Mouse (Mus musculus) granulocyte monocyte progenitor cell, adult 5-6 weeks (primary cell): ENCODE measurements at regions not wholly inside any gene's neighbourhood (a gene's known extent, or its start where the extent isn't known, plus 50 kb on each side); places are given as distances from the start of the nearest gene placed in this dataset.
"Not testable (repeated sequence)": the region's sequence is repeated elsewhere in the genome, so short reads cannot be mapped to it uniquely, and the experiment has no call there.

ENCODE experiments used
- ATAC-seq: replicated peaks from 2 replicates; pipeline ENCODE4 v1.8.0; 2016; ENCODE audit warnings: mild to moderate bottlenecking, moderate TSS enrichment, inconsistent platforms; ENCODE audit not compliant: poor library complexity, severe bottlenecking

DNA sequence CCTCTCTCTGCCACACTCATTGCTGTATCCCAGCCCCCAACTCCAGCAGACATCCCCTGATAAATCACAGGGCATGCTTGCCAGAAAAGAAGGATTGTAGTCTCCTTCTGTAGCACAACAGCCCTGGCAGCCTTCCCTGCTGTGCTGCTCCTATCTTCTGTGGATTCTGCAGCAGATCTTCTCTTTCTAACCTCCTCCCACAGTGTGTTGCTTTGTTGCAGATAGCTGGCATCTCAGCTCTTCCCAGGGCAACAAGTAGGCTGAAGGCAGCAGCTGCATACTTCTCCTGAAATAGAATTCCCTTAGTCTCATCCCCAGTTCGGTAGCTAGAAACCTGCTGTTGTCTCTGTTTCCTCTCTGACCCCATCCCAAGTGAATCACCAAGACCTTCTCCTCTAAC, 77.7 kb downstream of the Amer1 start:
- ATAC-seq = no peak

DNA sequence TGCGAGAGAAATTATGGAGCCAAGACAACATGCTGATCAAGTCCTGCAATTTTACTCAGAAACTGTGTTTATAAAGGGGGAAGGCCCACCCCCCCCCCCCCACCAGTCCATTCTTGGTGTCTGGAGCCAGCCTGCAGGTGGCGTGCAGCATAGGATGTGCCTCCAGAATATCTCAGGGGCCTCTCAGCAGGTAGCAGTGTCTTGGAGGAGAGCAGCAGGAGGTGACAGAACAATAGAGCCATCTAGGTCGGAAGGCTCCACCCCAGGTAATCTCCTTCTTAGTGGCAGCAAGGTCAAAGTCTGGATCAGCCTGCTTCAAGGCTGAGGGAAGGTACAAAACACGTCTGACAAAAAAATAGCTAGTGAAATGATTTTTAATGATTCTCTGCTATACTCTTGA, 79.3 kb downstream of the Amer1 start:
- ATAC-seq = not testable (repeated sequence)

DNA sequence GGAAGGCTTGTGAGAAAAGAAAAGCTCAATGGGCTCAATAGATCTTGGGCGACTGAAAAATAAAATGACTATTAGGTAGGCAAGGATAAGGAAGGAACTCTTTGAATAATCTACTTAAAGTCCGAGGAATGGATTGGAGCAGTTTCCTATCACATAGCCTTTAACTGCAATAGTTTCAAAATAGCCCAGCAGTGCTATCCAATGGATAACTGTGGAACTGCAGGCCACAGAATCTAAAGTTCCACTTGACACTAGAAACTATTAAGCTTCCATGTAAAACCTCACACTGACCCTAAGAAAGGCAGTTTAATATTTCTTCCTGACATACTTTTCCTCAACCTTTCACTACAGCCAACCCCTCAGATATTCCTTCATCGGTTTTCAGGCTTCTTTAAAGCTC, 85.6 kb downstream of the Amer1 start:
- ATAC-seq = 0 out of 2 replicates have a peak, but pooled peaks have one; percentile 20
